Mouse (Mus musculus): ENCODE measurements around the gene Wrnip1. TPM values are rescaled to one million over a fixed set of nuclear protein-coding genes. Genes with fewer than 3 reads are reported as not detected.
A peak's percentile ranks its signal among the peaks of the same experiment; 100 is the strongest.

Gene Wrnip1
- polyA plus RNA-seq, 1 experiment from 2014 or later = 15.6 TPM

GRCm38 (mm10) chr13:32841349-32841748 lies 39.5 kb downstream of the Wrnip1 start:
- Histone ChIP-seq H3K27ac (ENCODE audit: low read depth, low read length) (no peak overlapping the region), H3K4me3 (ENCODE audit: low read depth, low read length) (no peak overlapping the region), H3K9ac (ENCODE audit: low read depth, low read length) (no peak overlapping the region), H3K27me3 (replicated peaks; ENCODE audit: control insufficient read depth, insufficient read depth, low read length) (no peaks in the 10 kb centered on the region), H3K4me2 (replicated peaks; ENCODE audit: low read depth) (no peak overlapping the region), H3K36me3 (ENCODE audit: control insufficient read depth, insufficient read depth) (peaks cover 24% of the 10 kb centered on the region), H3K4me1 (replicated peaks; ENCODE audit: control insufficient read depth, insufficient read depth, low read length) (no peaks in the 10 kb centered on the region), H3K9me3 (ENCODE audit: control insufficient read depth) (no peaks in the 10 kb centered on the region)
- WGBS = 93% methylated on average over 3 of the region's 3 CpGs
- no peak for TF ChIP-seq CTCF (IDR thresholded peaks at IDR 0.05; ENCODE audit: low read depth)
- peak; percentile 34; the same call in 1 of the 2 replicates for ATAC-seq

GRCm38 (mm10) chr13:32846221-32846620 lies 44.4 kb downstream of the Wrnip1 start:
- no peaks in the 10 kb centered on the region for H3K9me3 ChIP-seq (ENCODE audit: control insufficient read depth)
- no peaks in the 10 kb centered on the region for H3K27me3 ChIP-seq (replicated peaks; ENCODE audit: control insufficient read depth, insufficient read depth, low read length)
- H3K4me2 ChIP-seq (replicated peaks; ENCODE audit: low read depth) = no peak overlapping the region
- no peak overlapping the region for H3K9ac ChIP-seq (ENCODE audit: low read depth, low read length)
- ATAC-seq = no peak
- H3K4me1 ChIP-seq (replicated peaks; ENCODE audit: control insufficient read depth, insufficient read depth, low read length) = peaks cover 2% of the 10 kb centered on the region; the same call in 1 of the 2 replicates
- no peak for TF ChIP-seq CTCF (IDR thresholded peaks at IDR 0.05; ENCODE audit: low read depth)
- no peak overlapping the region for H3K27ac ChIP-seq (ENCODE audit: low read depth, low read length)
- no peak overlapping the region for H3K4me3 ChIP-seq (ENCODE audit: low read depth, low read length)
- peaks cover 40% of the 10 kb centered on the region for H3K36me3 ChIP-seq (ENCODE audit: control insufficient read depth, insufficient read depth)

DNA sequence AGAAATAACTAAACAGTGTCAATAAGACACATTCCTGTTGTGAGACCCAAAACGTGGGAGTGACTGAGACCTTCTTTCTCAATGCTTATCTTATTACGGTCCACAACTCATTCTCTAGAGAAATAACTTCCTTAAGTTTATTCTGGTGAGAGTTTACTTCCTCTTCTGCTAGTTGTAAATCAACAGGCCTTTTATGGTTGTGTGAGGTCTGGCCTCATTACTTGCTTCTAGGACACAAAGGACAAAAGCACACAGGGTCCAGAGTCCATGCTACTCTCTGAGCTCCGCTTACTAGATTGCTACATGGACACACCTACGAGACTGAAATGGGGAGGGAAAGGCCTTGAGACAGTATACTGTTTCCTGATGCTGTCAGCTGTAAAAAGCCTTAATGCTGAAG lies 47.3 kb downstream of the Wrnip1 start:
- Histone ChIP-seq H3K4me1 (replicated peaks; ENCODE audit: control insufficient read depth, insufficient read depth, low read length) (peaks cover 8% of the 10 kb centered on the region), H3K27me3 (replicated peaks; ENCODE audit: control insufficient read depth, insufficient read depth, low read length) (no peaks in the 10 kb centered on the region), H3K4me3 (ENCODE audit: low read depth, low read length) (peak overlapping the region; percentile 44), H3K36me3 (ENCODE audit: control insufficient read depth, insufficient read depth) (peaks cover 27% of the 10 kb centered on the region), H3K27ac (ENCODE audit: low read depth, low read length) (peak overlapping the region; percentile 95), H3K4me2 (replicated peaks; ENCODE audit: low read depth) (peak overlapping the region; percentile 68), H3K9ac (ENCODE audit: low read depth, low read length) (0 out of 2 replicates have a peak overlapping the region, but pooled peaks have one; percentile 53), H3K9me3 (ENCODE audit: control insufficient read depth) (no peaks in the 10 kb centered on the region)
- ATAC-seq = peak; percentile 92
- TF ChIP-seq CTCF (IDR thresholded peaks at IDR 0.05; ENCODE audit: low read depth) = no peak
- WGBS = 6% methylated on average over 4 of the region's 4 CpGs

GRCm38 (mm10) chr13:32849531-32850123 lies 47.8 kb downstream of the Wrnip1 start:
- Histone ChIP-seq H3K4me2 (replicated peaks; ENCODE audit: low read depth) (peak overlapping the region; percentile 68), H3K36me3 (ENCODE audit: control insufficient read depth, insufficient read depth) (peaks cover 25% of the 10 kb centered on the region), H3K4me1 (replicated peaks; ENCODE audit: control insufficient read depth, insufficient read depth, low read length) (peaks cover 8% of the 10 kb centered on the region), H3K4me3 (ENCODE audit: low read depth, low read length) (peak overlapping the region; percentile 44), H3K9ac (ENCODE audit: low read depth, low read length) (peak overlapping the region; percentile 53), H3K9me3 (ENCODE audit: control insufficient read depth) (no peaks in the 10 kb centered on the region), H3K27ac (ENCODE audit: low read depth, low read length) (peak overlapping the region; percentile 95), H3K27me3 (replicated peaks; ENCODE audit: control insufficient read depth, insufficient read depth, low read length) (no peaks in the 10 kb centered on the region)
- peak; percentile 76 for ATAC-seq
- TF ChIP-seq CTCF (IDR thresholded peaks at IDR 0.05; ENCODE audit: low read depth) = no peak

- Histone ChIP-seq H3K27me3 (replicated peaks; ENCODE audit: control insufficient read depth, insufficient read depth, low read length) (no peaks in the 10 kb centered on the region), H3K4me1 (replicated peaks; ENCODE audit: control insufficient read depth, insufficient read depth, low read length) (peaks cover 8% of the 10 kb centered on the region), H3K36me3 (ENCODE audit: control insufficient read depth, insufficient read depth) (peaks cover 23% of the 10 kb centered on the region), H3K9ac (ENCODE audit: low read depth, low read length) (peak overlapping the region; percentile 53), H3K27ac (ENCODE audit: low read depth, low read length) (peak overlapping the region; percentile 95), H3K4me3 (ENCODE audit: low read depth, low read length) (peak overlapping the region; percentile 44), H3K4me2 (replicated peaks; ENCODE audit: low read depth) (peak overlapping the region; percentile 68), H3K9me3 (ENCODE audit: control insufficient read depth) (no peaks in the 10 kb centered on the region)
- TF ChIP-seq CTCF (IDR thresholded peaks at IDR 0.05; ENCODE audit: low read depth) = no peak
- no peak for ATAC-seq
- 14% methylated on average over 1 of the region's 1 CpGs for WGBS
Measured at GRCm38 (mm10) chr13:32850156-32850555, 48.3 kb downstream of the Wrnip1 start.

DNA sequence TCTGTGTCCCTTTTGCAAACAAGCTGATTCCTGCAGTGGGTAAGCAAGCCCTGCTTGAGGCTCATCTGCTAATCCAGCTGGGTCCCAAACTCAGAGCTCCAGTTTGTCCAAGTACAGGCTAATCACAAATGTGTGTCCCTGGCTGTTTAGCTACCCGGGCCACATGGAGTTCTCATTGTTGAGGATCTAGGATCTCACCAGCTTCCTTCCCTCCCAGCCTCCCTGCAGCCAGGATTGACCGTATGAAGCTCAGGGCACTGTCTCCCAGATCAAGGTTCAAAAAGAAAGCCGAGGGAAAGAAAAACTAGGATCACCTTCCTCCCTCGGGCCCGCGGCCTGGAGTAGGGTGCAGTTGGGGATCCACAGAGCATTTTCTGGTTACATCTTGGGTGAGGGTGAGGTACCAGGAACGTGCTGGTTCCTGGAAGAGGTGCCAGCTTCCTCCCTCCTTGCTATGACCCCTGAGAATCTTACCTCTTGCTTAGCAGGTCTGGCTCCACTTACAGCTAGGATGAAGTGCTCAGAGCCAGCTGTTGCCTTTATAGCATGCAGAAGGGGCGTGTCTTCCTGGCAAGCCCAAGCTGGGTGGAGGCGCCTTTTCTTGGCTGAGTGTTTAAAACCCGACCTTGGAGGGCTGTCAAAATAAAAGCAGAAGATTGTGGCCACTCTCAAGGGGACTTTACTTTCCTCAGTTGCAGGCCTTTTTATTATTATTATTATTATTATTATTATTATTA lies 49.0 kb downstream of the Wrnip1 start, which contains the start of gene Serpinb1a:
Gene Serpinb1a (minus strand): TSS at position 518 of the 737 bp plus-strand sequence.
- Histone ChIP-seq H3K27ac (ENCODE audit: low read depth, low read length) (peak within 1 kb of the TSS; percentile 95), H3K4me3 (ENCODE audit: low read depth, low read length) (peak within 1 kb of the TSS; percentile 44)

More for the DNA sequence above, 49.0 kb downstream of the Wrnip1 start, which contains the start of gene Serpinb1a:
- no peaks in the 10 kb centered on the region for H3K27me3 ChIP-seq (replicated peaks; ENCODE audit: control insufficient read depth, insufficient read depth, low read length)
- H3K9ac ChIP-seq (ENCODE audit: low read depth, low read length) = peak within 1 kb of the TSS; percentile 53
- H3K9me3 ChIP-seq (ENCODE audit: control insufficient read depth) = no peaks in the 10 kb centered on the region
- peak within 1 kb of the TSS; percentile 68 for H3K4me2 ChIP-seq (replicated peaks; ENCODE audit: low read depth)
- no peak for TF ChIP-seq CTCF (IDR thresholded peaks at IDR 0.05; ENCODE audit: low read depth)
- ATAC-seq = peak; percentile 35
- peaks cover 16% of the 10 kb centered on the region for H3K36me3 ChIP-seq (ENCODE audit: control insufficient read depth, insufficient read depth)
- peaks cover 8% of the 10 kb centered on the region for H3K4me1 ChIP-seq (replicated peaks; ENCODE audit: control insufficient read depth, insufficient read depth, low read length)
- 21% methylated on average over 10 of the region's 10 CpGs for WGBS

All from intestine, postnatal 0 days (tissue).